ENCODE assay signal across 12 mouse cellular contexts in the genomic region with DNA sequence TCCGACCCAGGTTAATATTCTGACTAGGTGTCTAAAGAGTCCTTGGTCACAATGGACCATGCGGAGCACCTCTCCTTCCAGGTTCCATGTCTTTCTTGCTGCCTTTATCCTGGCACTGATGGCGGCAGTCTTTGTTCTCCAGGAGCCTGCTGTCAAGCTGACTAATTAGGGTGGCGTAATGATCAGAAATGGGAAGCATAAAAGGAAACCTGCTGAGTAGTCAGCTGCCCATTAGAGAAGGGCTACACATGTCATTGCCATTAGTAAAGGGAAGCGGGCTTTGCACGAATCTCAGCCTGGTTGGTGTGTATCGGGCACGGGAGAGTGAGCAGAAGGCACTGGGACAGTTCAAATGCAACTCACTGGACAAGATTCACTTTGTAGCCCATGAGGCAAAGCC.
A peak's percentile ranks its signal among the peaks of the same experiment; 100 is the strongest.
DNase-seq lines count a peak whose midpoint lies in the region; ATAC-seq and TF ChIP-seq lines count a peak whose summit lies in the region.
"Had no signal": no experiment of that assay in that cellular context is flagged by ENCODE, and none has a peak within 500 bp of the region (broad histone marks: within the 10 kb centered on the region; RNA-seq: fewer than 3 reads in every experiment).

No protein-coding gene starts in this region.

- ATAC-seq in cerebellum, adult (ENCODE audit: insufficient number of reproducible peaks, low FRiP score, low TSS enrichment), result peak; percentile 95
- ATAC-seq in forebrain, embryonic 11.5 days (replicated peaks; ENCODE audit: low FRiP score), result peak; percentile 89
- ATAC-seq in hindbrain, postnatal 0 days, result peak; percentile 62; the same call in 1 of the 2 replicates
- no peak for ATAC-seq in activated CD4-positive, CD25-positive, alpha-beta regulatory T cell, adult 4 months
- ATAC-seq: intestine, postnatal 0 days had no signal

- no peak overlapping the region for H3K4me3 ChIP-seq in forebrain, embryonic 11.5 days (ENCODE audit: low read depth, low read length)
- no peak overlapping the region for H3K4me3 ChIP-seq in hindbrain, postnatal 0 days (ENCODE audit: low read length)
- H3K4me3 ChIP-seq: embryonic facial prominence, embryonic 15.5 days; gastrocnemius, adult 2 months had no signal

- no peak overlapping the region for H3K4me2 ChIP-seq in forebrain, embryonic 11.5 days (ENCODE audit: low read depth, low read length, severe bottlenecking)
- H3K4me2 ChIP-seq in hindbrain, postnatal 0 days (ENCODE audit: low read depth, low read length), result no peak overlapping the region
- H3K4me2 ChIP-seq: embryonic facial prominence, embryonic 15.5 days had no signal

- TF ChIP-seq CTCF in hindbrain, postnatal 0 days (IDR thresholded peaks at IDR 0.05; ENCODE audit: low read depth), result no peak

- no peaks in the 10 kb centered on the region for H3K27me3 ChIP-seq in forebrain, embryonic 11.5 days (ENCODE audit: control insufficient read depth, insufficient read depth, low read length)
- H3K27me3 ChIP-seq in hindbrain, postnatal 0 days (ENCODE audit: insufficient read depth, low read length), result no peaks in the 10 kb centered on the region
- H3K27me3 ChIP-seq: embryonic facial prominence, embryonic 15.5 days had no signal

- no peaks in the 10 kb centered on the region; the same call in 1 of the 2 replicates for H3K4me1 ChIP-seq in forebrain, embryonic 11.5 days (replicated peaks; ENCODE audit: control insufficient read depth, insufficient read depth, low read length)
- H3K4me1 ChIP-seq in hindbrain, postnatal 0 days (ENCODE audit: insufficient read depth, low read length), result no peaks in the 10 kb centered on the region
- H3K4me1 ChIP-seq: embryonic facial prominence, embryonic 15.5 days had no signal

- WGBS in forebrain, embryonic 11.5 days, result 31% methylated on average over 8 of the region's 8 CpGs
- 32% methylated on average over 8 of the region's 8 CpGs for whole genome bisulfite sequencing in hindbrain, postnatal 0 days

- H3K36me3 ChIP-seq in forebrain, embryonic 11.5 days (ENCODE audit: control insufficient read depth, insufficient read depth, low read length), result no peaks in the 10 kb centered on the region
- H3K36me3 ChIP-seq in hindbrain, postnatal 0 days (ENCODE audit: insufficient read depth, low read length), result no peaks in the 10 kb centered on the region
- H3K36me3 ChIP-seq: embryonic facial prominence, embryonic 15.5 days had no signal

- peak; percentile 51 for DNase-seq in Muller cell, postnatal 12 days (ENCODE audit: inconsistent ontology term)
- peak; percentile 64 for DNase-seq in forebrain, embryonic 11.5 days (ENCODE audit: low spot score)
- DNase-seq in hindbrain, postnatal 0 days (ENCODE audit: low spot score), result peak; percentile 69
- no peak for DNase-seq in spleen, adult 12 weeks (ENCODE audit: low spot score)
- DNase-seq in urinary bladder, adult 2 months (ENCODE audit: low spot score), result no peak
- DNase-seq: gastrocnemius, adult 2 months; lung, adult 18-20 months; thymus, adult 18-20 months had no signal

- H3K27ac ChIP-seq in forebrain, embryonic 11.5 days (ENCODE audit: low read depth, low read length), result no peak overlapping the region
- no peak overlapping the region for H3K27ac ChIP-seq in hindbrain, postnatal 0 days
- H3K27ac ChIP-seq: embryonic facial prominence, embryonic 15.5 days; gastrocnemius, adult 2 months had no signal

- H3K9ac ChIP-seq in forebrain, embryonic 11.5 days (ENCODE audit: low read length), result no peak overlapping the region
- no peak overlapping the region for H3K9ac ChIP-seq in hindbrain, postnatal 0 days (replicated peaks; ENCODE audit: low read length)
- H3K9ac ChIP-seq: embryonic facial prominence, embryonic 15.5 days had no signal

- no peaks in the 10 kb centered on the region for H3K9me3 ChIP-seq in forebrain, embryonic 11.5 days (ENCODE audit: control insufficient read depth, low read length)
- H3K9me3 ChIP-seq in hindbrain, postnatal 0 days (ENCODE audit: low read length), result no peaks in the 10 kb centered on the region
- H3K9me3 ChIP-seq: embryonic facial prominence, embryonic 15.5 days had no signal

Comparison
In these comparisons a context has a peak if more than half of its experiments do, and no peak if none do; other contexts are left out.
1. DNase-seq: peak in Muller cell, postnatal 12 days (single experiment), forebrain, embryonic 11.5 days (single experiment) and hindbrain, postnatal 0 days (single experiment); none in spleen, adult 12 weeks (single experiment) and urinary bladder, adult 2 months (single experiment).